Mouse (Mus musculus): ENCODE results near the gene Gm3460.
"Not testable (repeated sequence)": the region's sequence is repeated elsewhere in the genome, so short reads cannot be mapped to it uniquely, and the experiment has no call there.

Gene Gm3460

GRCm38 (mm10) chr14:6622318-6622717, at the start of gene Gm3460:
TSS of gene Gm3460 (minus strand) at chr14:6622418.
- DNase-seq (ENCODE audit: low read depth, low spot score) = not testable (repeated sequence)

- not testable (repeated sequence) for DNase-seq (ENCODE audit: low read depth, low spot score)
These were observed 15.8 kb downstream of the Gm3460 start for GRCm38 (mm10) chr14:6606436-6606835.

GRCm38 (mm10) chr14:6605004-6605403, 17.2 kb downstream of the Gm3460 start:
- not testable (repeated sequence) for DNase-seq (ENCODE audit: low read depth, low spot score)

GRCm38 (mm10) chr14:6604551-6604950, 17.7 kb downstream of the Gm3460 start:
- not testable (repeated sequence) for DNase-seq (ENCODE audit: low read depth, low spot score)

- not testable (repeated sequence) for DNase-seq (ENCODE audit: low read depth, low spot score)
These were observed 31.7 kb downstream of the Gm3460 start, which contains the start of gene Gm3629 for GRCm38 (mm10) chr14:6590513-6590912. TSS of gene Gm3629 (minus strand) at chr14:6590613.
